Mouse (Mus musculus): ENCODE measurements around the gene Klc4.

The Klc4 gene

GRCm38 (mm10) chr17:46588173-46588572 is 57.6 kb downstream of the Klc4 start:
- DNase-seq = no peak

- DNase-seq = no peak
Observed at GRCm38 (mm10) chr17:46586327-46586726, 59.5 kb downstream of the Klc4 start.
